Mouse (Mus musculus): ENCODE results near the gene Baiap2l1. TPM values are rescaled to one million over a fixed set of nuclear protein-coding genes. Genes with fewer than 3 reads are reported as not detected.
A peak's percentile ranks its signal among the peaks of the same experiment; 100 is the strongest.

Gene Baiap2l1
- polyA plus RNA-seq (2015; fragmentation: Nextera tagmentation; extraction: Ambion mirVana): 25.3 and 26.8 TPM in 2 replicates

GRCm38 (mm10) chr5:144357881-144358591 lies at the start of gene Baiap2l1:
Baiap2l1 (minus strand) TSS chr5:144358112.
- TF ChIP-seq CTCF (IDR thresholded peaks at IDR 0.05; ENCODE audit: low read depth) (peak; percentile 38; the same call in 1 of the 2 replicates), EP300 (optimal IDR thresholded peaks at IDR 0.05) (no peak)
- Histone ChIP-seq H3K27me3 (ENCODE audit: control insufficient read depth, insufficient read depth, low read length) (no peaks in the 10 kb centered on the region), H3K4me1 (replicated peaks; ENCODE audit: control insufficient read depth, insufficient read depth) (no peaks in the 10 kb centered on the region), H3K9ac (ENCODE audit: low read length) (peak within 1 kb of the TSS; percentile 86), H3K36me3 (ENCODE audit: control insufficient read depth, insufficient read depth, low read length) (no peaks in the 10 kb centered on the region), H3K4me2 (replicated peaks; ENCODE audit: low read depth) (peak within 1 kb of the TSS; percentile 84), H3K27ac (replicated peaks) (peak within 1 kb of the TSS; percentile 93), H3K9me3 (ENCODE audit: control insufficient read depth, low read length) (no peaks in the 10 kb centered on the region), H3K4me3 (ENCODE audit: low read depth, low read length) (peak within 1 kb of the TSS; percentile 72)
- ATAC-seq (ENCODE audit: low FRiP score, low TSS enrichment) (peak; percentile 97), DNase-seq (ENCODE audit: low spot score) (peak; percentile 99)
- under 1% methylated on average over 57 of the region's 60 CpGs for WGBS

DNA sequence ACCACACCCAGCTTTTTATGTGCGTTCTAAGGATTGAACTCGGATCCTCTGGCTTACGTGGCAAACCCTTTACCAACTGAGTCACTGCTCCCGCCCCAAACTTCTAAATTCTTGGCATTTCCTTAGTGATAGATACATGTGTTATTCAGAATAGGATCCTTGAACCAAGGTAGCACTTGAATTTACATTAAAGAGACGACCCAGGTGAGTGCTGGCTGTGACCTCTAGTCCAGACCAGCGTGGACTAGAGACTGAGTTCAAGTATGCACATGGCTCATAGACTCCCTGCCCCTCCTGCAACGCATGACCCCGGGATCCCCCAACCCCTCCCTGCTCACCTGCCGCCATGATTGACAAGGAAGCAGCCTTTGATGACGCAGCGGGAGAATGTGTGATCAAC lies 48.3 kb upstream of the Baiap2l1 start:
- TF ChIP-seq EP300 (optimal IDR thresholded peaks at IDR 0.05) (no peak), CTCF (IDR thresholded peaks at IDR 0.05; ENCODE audit: low read depth) (no peak)
- DNase-seq (ENCODE audit: low spot score) (no peak), ATAC-seq (ENCODE audit: low FRiP score, low TSS enrichment) (no peak)
- no peak overlapping the region for H3K9ac ChIP-seq (ENCODE audit: low read length)
- H3K9me3 ChIP-seq (ENCODE audit: control insufficient read depth, low read length): no peaks in the 10 kb centered on the region
- no peaks in the 10 kb centered on the region for H3K36me3 ChIP-seq (ENCODE audit: control insufficient read depth, insufficient read depth, low read length)
- H3K27me3 ChIP-seq (ENCODE audit: control insufficient read depth, insufficient read depth, low read length): no peaks in the 10 kb centered on the region
- no peak overlapping the region for H3K27ac ChIP-seq (replicated peaks)
- 87% methylated on average over 11 of the region's 11 CpGs for WGBS
- no peaks in the 10 kb centered on the region for H3K4me1 ChIP-seq (replicated peaks; ENCODE audit: control insufficient read depth, insufficient read depth)
- no peak overlapping the region for H3K4me3 ChIP-seq (ENCODE audit: low read depth, low read length)
- no peak overlapping the region for H3K4me2 ChIP-seq (replicated peaks; ENCODE audit: low read depth)

DNA sequence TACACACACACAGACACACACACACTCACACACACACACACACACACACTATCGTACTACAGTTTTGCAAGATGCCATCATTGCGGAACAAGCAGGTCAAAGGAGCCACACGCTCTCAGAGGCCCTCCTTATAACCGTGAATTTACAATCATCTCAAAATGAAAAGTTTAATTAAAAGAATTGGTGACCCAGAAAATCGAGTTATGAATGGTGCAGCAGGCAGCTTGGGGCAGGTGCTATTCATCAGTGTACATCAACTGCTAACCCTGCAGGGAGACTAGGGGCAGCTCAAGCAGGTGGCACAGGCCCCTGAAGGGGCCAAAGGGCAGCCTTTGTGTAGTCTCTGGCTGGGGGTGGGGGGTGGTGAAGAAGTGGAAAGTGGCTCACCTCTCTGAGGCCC lies 42.9 kb upstream of the Baiap2l1 start:
- TF ChIP-seq EP300 (optimal IDR thresholded peaks at IDR 0.05): no peak
- no peak for TF ChIP-seq CTCF (IDR thresholded peaks at IDR 0.05; ENCODE audit: low read depth)
- H3K9ac ChIP-seq (ENCODE audit: low read length): no peak overlapping the region
- H3K36me3 ChIP-seq (ENCODE audit: control insufficient read depth, insufficient read depth, low read length): no peaks in the 10 kb centered on the region
- H3K4me3 ChIP-seq (ENCODE audit: low read depth, low read length): no peak overlapping the region
- ATAC-seq (ENCODE audit: low FRiP score, low TSS enrichment): no peak
- 68% methylated on average over 5 of the region's 5 CpGs for WGBS
- no peak overlapping the region for H3K4me2 ChIP-seq (replicated peaks; ENCODE audit: low read depth)
- H3K9me3 ChIP-seq (ENCODE audit: control insufficient read depth, low read length): no peaks in the 10 kb centered on the region
- H3K4me1 ChIP-seq (replicated peaks; ENCODE audit: control insufficient read depth, insufficient read depth): no peaks in the 10 kb centered on the region
- H3K27me3 ChIP-seq (ENCODE audit: control insufficient read depth, insufficient read depth, low read length): no peaks in the 10 kb centered on the region
- DNase-seq (ENCODE audit: low spot score): no peak
- H3K27ac ChIP-seq (replicated peaks): no peak overlapping the region

GRCm38 (mm10) chr5:144397566-144397965 lies 39.7 kb upstream of the Baiap2l1 start:
- Histone ChIP-seq H3K27ac (replicated peaks) (no peak overlapping the region), H3K27me3 (ENCODE audit: control insufficient read depth, insufficient read depth, low read length) (no peaks in the 10 kb centered on the region), H3K4me1 (replicated peaks; ENCODE audit: control insufficient read depth, insufficient read depth) (no peaks in the 10 kb centered on the region), H3K4me2 (replicated peaks; ENCODE audit: low read depth) (no peak overlapping the region), H3K36me3 (ENCODE audit: control insufficient read depth, insufficient read depth, low read length) (no peaks in the 10 kb centered on the region), H3K4me3 (ENCODE audit: low read depth, low read length) (no peak overlapping the region), H3K9me3 (ENCODE audit: control insufficient read depth, low read length) (no peaks in the 10 kb centered on the region), H3K9ac (ENCODE audit: low read length) (no peak overlapping the region)
- DNase-seq (ENCODE audit: low spot score) (no peak), ATAC-seq (ENCODE audit: low FRiP score, low TSS enrichment) (no peak)
- TF ChIP-seq CTCF (IDR thresholded peaks at IDR 0.05; ENCODE audit: low read depth) (no peak), EP300 (optimal IDR thresholded peaks at IDR 0.05) (no peak)
- WGBS: 7% methylated on average over 5 of the region's 9 CpGs

DNA sequence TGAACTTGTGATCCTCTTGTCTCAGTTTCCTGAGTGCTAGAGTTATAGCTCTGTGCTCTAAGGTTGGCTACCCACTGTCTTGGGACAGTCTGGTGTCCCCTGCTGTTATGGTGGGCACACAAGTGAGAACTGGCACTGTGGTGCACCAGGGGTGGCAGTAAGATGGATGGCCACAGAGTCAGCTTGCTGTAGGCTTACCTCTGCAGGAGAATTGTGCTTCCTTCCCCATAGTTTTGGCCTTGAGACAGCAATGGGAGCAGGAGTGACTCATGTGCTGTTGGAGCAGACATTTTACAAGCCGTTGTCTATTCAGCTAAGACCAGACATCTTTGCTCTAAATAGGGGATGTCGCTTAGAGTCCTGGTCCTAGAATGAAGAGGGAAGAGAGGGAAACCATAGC lies 36.2 kb upstream of the Baiap2l1 start:
- Histone ChIP-seq H3K4me2 (replicated peaks; ENCODE audit: low read depth) (no peak overlapping the region), H3K36me3 (ENCODE audit: control insufficient read depth, insufficient read depth, low read length) (no peaks in the 10 kb centered on the region), H3K27ac (replicated peaks) (no peak overlapping the region), H3K4me1 (replicated peaks; ENCODE audit: control insufficient read depth, insufficient read depth) (no peaks in the 10 kb centered on the region), H3K4me3 (ENCODE audit: low read depth, low read length) (no peak overlapping the region), H3K27me3 (ENCODE audit: control insufficient read depth, insufficient read depth, low read length) (no peaks in the 10 kb centered on the region), H3K9ac (ENCODE audit: low read length) (no peak overlapping the region), H3K9me3 (ENCODE audit: control insufficient read depth, low read length) (no peaks in the 10 kb centered on the region)
- ATAC-seq (ENCODE audit: low FRiP score, low TSS enrichment) (no peak), DNase-seq (ENCODE audit: low spot score) (no peak)
- TF ChIP-seq CTCF (IDR thresholded peaks at IDR 0.05; ENCODE audit: low read depth) (no peak), EP300 (optimal IDR thresholded peaks at IDR 0.05) (no peak)
- WGBS: 88% methylated on average over 2 of the region's 2 CpGs

DNA sequence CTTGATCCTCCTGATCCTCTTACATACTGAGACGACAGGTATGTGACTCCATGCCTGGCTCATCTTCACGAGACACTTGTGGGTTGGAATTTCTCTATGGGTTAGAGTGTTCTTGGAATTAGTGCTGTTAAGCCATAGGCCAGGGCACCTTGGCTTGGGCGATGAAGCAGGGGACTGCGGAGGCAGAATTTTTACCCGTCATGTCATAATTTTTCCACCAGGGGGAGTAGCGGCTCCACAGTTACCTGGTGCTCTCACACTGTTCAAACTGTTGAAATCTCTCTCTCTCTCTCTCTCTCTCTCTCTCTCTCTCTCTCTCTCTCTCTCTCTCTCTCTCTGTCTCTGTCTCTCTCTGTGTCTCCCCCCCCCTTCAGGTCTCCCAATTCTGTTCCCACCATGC lies 29.9 kb upstream of the Baiap2l1 start:
- TF ChIP-seq EP300 (optimal IDR thresholded peaks at IDR 0.05) (no peak), CTCF (IDR thresholded peaks at IDR 0.05; ENCODE audit: low read depth) (peak; percentile 80)
- no peak overlapping the region for H3K4me2 ChIP-seq (replicated peaks; ENCODE audit: low read depth)
- H3K4me3 ChIP-seq (ENCODE audit: low read depth, low read length): no peak overlapping the region
- H3K27ac ChIP-seq (replicated peaks): no peak overlapping the region
- ATAC-seq (ENCODE audit: low FRiP score, low TSS enrichment): peak; percentile 48; the same call in 1 of the 2 replicates
- no peak overlapping the region for H3K9ac ChIP-seq (ENCODE audit: low read length)
- H3K4me1 ChIP-seq (replicated peaks; ENCODE audit: control insufficient read depth, insufficient read depth): no peaks in the 10 kb centered on the region
- WGBS: 11% methylated on average over 6 of the region's 6 CpGs
- DNase-seq (ENCODE audit: low spot score): peak; percentile 65
- no peaks in the 10 kb centered on the region for H3K9me3 ChIP-seq (ENCODE audit: control insufficient read depth, low read length)
- H3K27me3 ChIP-seq (ENCODE audit: control insufficient read depth, insufficient read depth, low read length): no peaks in the 10 kb centered on the region
- H3K36me3 ChIP-seq (ENCODE audit: control insufficient read depth, insufficient read depth, low read length): no peaks in the 10 kb centered on the region
